Mouse (Mus musculus) neural tube, embryonic 10.5 days (tissue): ENCODE data around the gene Ifitm1.
A peak's percentile ranks its signal among the peaks of the same experiment; 100 is the strongest.
"Not testable (repeated sequence)": the region's sequence is repeated elsewhere in the genome, so short reads cannot be mapped to it uniquely, and the experiment has no call there.

Experiments
- DNase-seq: peaks from one replicate; pipeline ENCODE4 v3.0.0-alpha.2; 2017; ENCODE audit warnings: low spot score; ENCODE audit errors: extremely low spot score

The Ifitm1 gene

GRCm38 (mm10) chr7:140974940-140975339, 7.9 kb downstream of the Ifitm1 start:
- DNase-seq = no peak

- no peak for DNase-seq
Measured at GRCm38 (mm10) chr7:140975465-140975864, 8.4 kb downstream of the Ifitm1 start.

- DNase-seq = not testable (repeated sequence)
Measured at GRCm38 (mm10) chr7:140976720-140977119, 9.7 kb downstream of the Ifitm1 start.

- DNase-seq = no peak
Measured at GRCm38 (mm10) chr7:140981704-140982103, 14.7 kb downstream of the Ifitm1 start.

GRCm38 (mm10) chr7:140982971-140983370, 15.9 kb downstream of the Ifitm1 start:
- no peak for DNase-seq

GRCm38 (mm10) chr7:140987182-140988138, 20.4 kb downstream of the Ifitm1 start:
- no peak for DNase-seq

- no peak for DNase-seq
Measured at GRCm38 (mm10) chr7:140989022-140989421, 22.0 kb downstream of the Ifitm1 start.

GRCm38 (mm10) chr7:140990185-140990584, 23.2 kb downstream of the Ifitm1 start:
- DNase-seq = no peak

- no peak for DNase-seq
Measured at GRCm38 (mm10) chr7:140990622-140991021, 23.6 kb downstream of the Ifitm1 start.

GRCm38 (mm10) chr7:140991117-140991689, 24.2 kb downstream of the Ifitm1 start:
- no peak for DNase-seq

GRCm38 (mm10) chr7:140997817-140998216, 30.8 kb downstream of the Ifitm1 start:
- DNase-seq = no peak

GRCm38 (mm10) chr7:140998853-140999700, 32.1 kb downstream of the Ifitm1 start:
- no peak for DNase-seq

- DNase-seq = no peak
Measured at GRCm38 (mm10) chr7:141000881-141001708, 34.1 kb downstream of the Ifitm1 start.

- DNase-seq = no peak
Measured at GRCm38 (mm10) chr7:141003248-141004010, 36.4 kb downstream of the Ifitm1 start.

GRCm38 (mm10) chr7:141006446-141006845, 39.4 kb downstream of the Ifitm1 start:
- DNase-seq = no peak

GRCm38 (mm10) chr7:141006914-141007313, 39.9 kb downstream of the Ifitm1 start:
- no peak for DNase-seq

GRCm38 (mm10) chr7:141008312-141008761, 41.3 kb downstream of the Ifitm1 start:
- peak; percentile 33 for DNase-seq

- DNase-seq = peak; percentile 87
Measured at GRCm38 (mm10) chr7:141008938-141009660, 42.1 kb downstream of the Ifitm1 start.

GRCm38 (mm10) chr7:141009665-141010064, 42.6 kb downstream of the Ifitm1 start:
- no peak for DNase-seq
